Mouse (Mus musculus) c-Kit-positive CD71-positive TER-119-positive erythroid progenitor cells, embryonic 14.5 days (primary cell): ENCODE measurements around the gene Prr18.

ENCODE experiments used
- DNase-seq: peaks from one replicate; pipeline ENCODE4 v3.0.0-alpha.2; 2013; ENCODE audit warnings: low spot score

Prr18 gene

GRCm38 (mm10) chr17:8388990-8389789 lies 51.9 kb downstream of the Prr18 start:
- DNase-seq, result no peak

- DNase-seq, result no peak
Measured at GRCm38 (mm10) chr17:8389790-8390095, 52.5 kb downstream of the Prr18 start.

GRCm38 (mm10) chr17:8390487-8390886 lies 53.2 kb downstream of the Prr18 start:
- no peak for DNase-seq
